Mouse (Mus musculus) heart, adult 2 months (tissue): ENCODE measurements at regions not wholly inside any gene's neighbourhood (a gene's known extent, or its start where the extent isn't known, plus 50 kb on each side); places are given as distances from the start of the nearest gene placed in this dataset.

Experiments used
- CTCF ChIP-seq: fragments of 200-600 bp; IDR thresholded peaks from 2 replicates; pipeline ENCODE4 v1.8.1; 2022; ENCODE audit warnings: antibody characterized with exemption, mild to moderate bottlenecking, moderate library complexity
- EP300 ChIP-seq: fragments of 200-500 bp; IDR thresholded peaks from 2 replicates; pipeline ENCODE4 v1.6.1; 2011; ENCODE audit warnings: low read depth, low read length, control low read depth; ENCODE audit not compliant: insufficient read depth
- POLR2A ChIP-seq: fragments of 200-500 bp; IDR thresholded peaks from 2 replicates; pipeline ENCODE4 v1.6.1; 2011; ENCODE audit warnings: mild to moderate bottlenecking, low read depth, low read length, control low read depth; ENCODE audit not compliant: insufficient read depth

- TF ChIP-seq EP300 (no peak), CTCF (no peak), POLR2A (no peak)
Measured at GRCm38 (mm10) chr7:125149740-125150139, 294.7 kb upstream of the Kdm8 start.
